20 mouse cellular contexts compared by ENCODE assay signal in genomic region chr9:44199580-44199979, GRCm38 (mm10). TPM values are rescaled to one million over a fixed set of nuclear protein-coding genes. Genes with fewer than 3 reads are reported as not detected.
DNase-seq lines count a peak whose midpoint lies in the region; ATAC-seq and TF ChIP-seq lines count a peak whose summit lies in the region.
"Had no signal": no experiment of that assay in that cellular context is flagged by ENCODE, and none has a peak within 500 bp of the region (broad histone marks: within the 10 kb centered on the region; RNA-seq: fewer than 3 reads in every experiment).

No protein-coding gene starts in this region.

- peak; percentile 22 for DNase-seq in embryonic facial prominence, embryonic 11.5 days (ENCODE audit: low spot score)
- DNase-seq in embryonic facial prominence, embryonic 10.5 days (ENCODE audit: low spot score) = no peak
- DNase-seq in limb, embryonic 14.5 days (ENCODE audit: low spot score) = peak; percentile 22
- no peak for DNase-seq in limb, embryonic 10.5 days (ENCODE audit: low spot score)
- peak; percentile 63 for DNase-seq in embryonic facial prominence, embryonic 14.5 days (ENCODE audit: low spot score)
- DNase-seq in lung, postnatal 14 days = peak; percentile 22
- DNase-seq: heart, postnatal 36 days; layer of hippocampus, adult 9-11 months; liver; spleen, adult 18-20 months had no signal

- H3K27me3 ChIP-seq in embryonic facial prominence, embryonic 11.5 days (ENCODE audit: control insufficient read depth, insufficient read depth, low read length) = no peaks in the 10 kb centered on the region
- H3K27me3 ChIP-seq in embryonic facial prominence, embryonic 10.5 days (replicated peaks; ENCODE audit: low read depth, poor library complexity, severe bottlenecking) = no peaks in the 10 kb centered on the region
- H3K27me3 ChIP-seq in limb, embryonic 14.5 days (ENCODE audit: control insufficient read depth, insufficient read depth, low read length) = no peaks in the 10 kb centered on the region
- no peaks in the 10 kb centered on the region for H3K27me3 ChIP-seq in limb, embryonic 10.5 days (ENCODE audit: low read depth, poor library complexity, severe bottlenecking)
- no peaks in the 10 kb centered on the region for H3K27me3 ChIP-seq in embryonic facial prominence, embryonic 14.5 days (replicated peaks; ENCODE audit: control insufficient read depth, insufficient read depth, low read length)
- H3K27me3 ChIP-seq in hindbrain, embryonic 16.5 days (replicated peaks; ENCODE audit: control insufficient read depth, insufficient read depth, low read length) = no peaks in the 10 kb centered on the region
- no peaks in the 10 kb centered on the region for H3K27me3 ChIP-seq in forebrain, embryonic 13.5 days
- H3K27me3 ChIP-seq: CH12.LX; heart, embryonic 13.5 days; hindbrain, embryonic 15.5 days; neural tube, embryonic 12.5 days had no signal

- H3K4me3 ChIP-seq in embryonic facial prominence, embryonic 11.5 days (ENCODE audit: low read depth, low read length) = no peak overlapping the region
- no peak overlapping the region for H3K4me3 ChIP-seq in embryonic facial prominence, embryonic 10.5 days
- no peak overlapping the region for H3K4me3 ChIP-seq in limb, embryonic 14.5 days (replicated peaks; ENCODE audit: low read length)
- no peak overlapping the region for H3K4me3 ChIP-seq in limb, embryonic 10.5 days
- no peak overlapping the region for H3K4me3 ChIP-seq in embryonic facial prominence, embryonic 14.5 days (ENCODE audit: low read depth, low read length)
- H3K4me3 ChIP-seq in hindbrain, embryonic 16.5 days (ENCODE audit: low read length) = no peak overlapping the region
- no peak overlapping the region for H3K4me3 ChIP-seq in forebrain, embryonic 13.5 days
- H3K4me3 ChIP-seq: heart, embryonic 13.5 days; hindbrain, embryonic 15.5 days; neural tube, embryonic 12.5 days had no signal

- no peak for ATAC-seq in embryonic facial prominence, embryonic 11.5 days (replicated peaks; ENCODE audit: insufficient number of reproducible peaks, low FRiP score, low TSS enrichment, low read depth)
- no peak for ATAC-seq in limb, embryonic 14.5 days (ENCODE audit: low FRiP score, low read depth)
- peak; percentile 44; the same call in 1 of the 2 replicates for ATAC-seq in embryonic facial prominence, embryonic 14.5 days (ENCODE audit: low read depth)
- no peak for ATAC-seq in hindbrain, embryonic 16.5 days
- ATAC-seq in forebrain, embryonic 13.5 days = no peak

- H3K9ac ChIP-seq in embryonic facial prominence, embryonic 11.5 days (replicated peaks; ENCODE audit: low read length) = no peak overlapping the region
- H3K9ac ChIP-seq in limb, embryonic 14.5 days (ENCODE audit: low read depth, low read length, severe bottlenecking) = no peak overlapping the region
- H3K9ac ChIP-seq in embryonic facial prominence, embryonic 14.5 days (ENCODE audit: low read depth, low read length) = no peak overlapping the region
- H3K9ac ChIP-seq in hindbrain, embryonic 16.5 days (ENCODE audit: low read depth, low read length) = no peak overlapping the region
- H3K9ac ChIP-seq in forebrain, embryonic 13.5 days = no peak overlapping the region
- H3K9ac ChIP-seq: heart, embryonic 13.5 days; hindbrain, embryonic 15.5 days; neural tube, embryonic 12.5 days had no signal

- TF ChIP-seq POLR2A in limb, embryonic 14.5 days (IDR thresholded peaks at IDR 0.05; ENCODE audit: borderline replicate concordance, extremely low read depth, insufficient read depth, insufficient read length) = no peak

- no peaks in the 10 kb centered on the region for H3K9me3 ChIP-seq in embryonic facial prominence, embryonic 11.5 days (replicated peaks; ENCODE audit: control insufficient read depth, low read length)
- no peaks in the 10 kb centered on the region for H3K9me3 ChIP-seq in embryonic facial prominence, embryonic 10.5 days
- H3K9me3 ChIP-seq in limb, embryonic 14.5 days (ENCODE audit: control insufficient read depth, low read length) = no peaks in the 10 kb centered on the region
- H3K9me3 ChIP-seq in limb, embryonic 10.5 days (replicated peaks) = no peaks in the 10 kb centered on the region
- no peaks in the 10 kb centered on the region for H3K9me3 ChIP-seq in embryonic facial prominence, embryonic 14.5 days (ENCODE audit: control insufficient read depth, low read length)
- no peaks in the 10 kb centered on the region for H3K9me3 ChIP-seq in hindbrain, embryonic 16.5 days (ENCODE audit: control insufficient read depth, low read length)
- no peaks in the 10 kb centered on the region for H3K9me3 ChIP-seq in forebrain, embryonic 13.5 days (replicated peaks)
- H3K9me3 ChIP-seq: heart, embryonic 13.5 days; hindbrain, embryonic 15.5 days; neural tube, embryonic 12.5 days had no signal

- no peaks in the 10 kb centered on the region; the same call in 1 of the 2 replicates for H3K36me3 ChIP-seq in embryonic facial prominence, embryonic 11.5 days (replicated peaks; ENCODE audit: control insufficient read depth, insufficient read depth, low read depth, low read length)
- peaks cover 75% of the 10 kb centered on the region for H3K36me3 ChIP-seq in embryonic facial prominence, embryonic 10.5 days (replicated peaks)
- H3K36me3 ChIP-seq in limb, embryonic 14.5 days (ENCODE audit: control insufficient read depth, insufficient read depth, low read length) = peaks cover 35% of the 10 kb centered on the region
- peaks cover 75% of the 10 kb centered on the region for H3K36me3 ChIP-seq in limb, embryonic 10.5 days
- peaks cover 45% of the 10 kb centered on the region for H3K36me3 ChIP-seq in embryonic facial prominence, embryonic 14.5 days (ENCODE audit: control insufficient read depth, insufficient read depth, low read length)
- H3K36me3 ChIP-seq in hindbrain, embryonic 16.5 days (ENCODE audit: control insufficient read depth, insufficient read depth, low read length) = peaks cover 5% of the 10 kb centered on the region; the same call in 1 of the 2 replicates
- H3K36me3 ChIP-seq in forebrain, embryonic 13.5 days (ENCODE audit: poor library complexity, severe bottlenecking) = peaks cover 42% of the 10 kb centered on the region

- no peaks in the 10 kb centered on the region for H3K4me1 ChIP-seq in embryonic facial prominence, embryonic 11.5 days (ENCODE audit: control insufficient read depth, insufficient read depth, low read length)
- H3K4me1 ChIP-seq in embryonic facial prominence, embryonic 10.5 days = no peaks in the 10 kb centered on the region
- no peaks in the 10 kb centered on the region for H3K4me1 ChIP-seq in limb, embryonic 14.5 days (ENCODE audit: control insufficient read depth, insufficient read depth, low read length)
- no peaks in the 10 kb centered on the region for H3K4me1 ChIP-seq in limb, embryonic 10.5 days
- no peaks in the 10 kb centered on the region for H3K4me1 ChIP-seq in embryonic facial prominence, embryonic 14.5 days (ENCODE audit: control insufficient read depth, insufficient read depth, low read length)
- H3K4me1 ChIP-seq in hindbrain, embryonic 16.5 days (ENCODE audit: control insufficient read depth, insufficient read depth, low read depth, low read length) = no peaks in the 10 kb centered on the region
- no peaks in the 10 kb centered on the region for H3K4me1 ChIP-seq in forebrain, embryonic 13.5 days
- H3K4me1 ChIP-seq: hindbrain, embryonic 15.5 days; neural tube, embryonic 12.5 days had no signal

- H3K4me2 ChIP-seq in embryonic facial prominence, embryonic 11.5 days (ENCODE audit: low read depth, low read length) = no peak overlapping the region
- H3K4me2 ChIP-seq in limb, embryonic 14.5 days (replicated peaks; ENCODE audit: low read depth, low read length, severe bottlenecking) = no peak overlapping the region
- no peak overlapping the region for H3K4me2 ChIP-seq in embryonic facial prominence, embryonic 14.5 days (ENCODE audit: low read depth, low read length)
- H3K4me2 ChIP-seq in hindbrain, embryonic 16.5 days (ENCODE audit: low read length) = no peak overlapping the region
- no peak overlapping the region for H3K4me2 ChIP-seq in forebrain, embryonic 13.5 days
- H3K4me2 ChIP-seq: heart, embryonic 13.5 days; hindbrain, embryonic 15.5 days; midbrain, embryonic 11.5 days; neural tube, embryonic 12.5 days had no signal

- H3K27ac ChIP-seq in embryonic facial prominence, embryonic 11.5 days (replicated peaks; ENCODE audit: low read depth, low read length) = no peak overlapping the region
- H3K27ac ChIP-seq in embryonic facial prominence, embryonic 10.5 days (replicated peaks) = no peak overlapping the region
- H3K27ac ChIP-seq in limb, embryonic 14.5 days (replicated peaks; ENCODE audit: low read depth, low read length) = no peak overlapping the region
- no peak overlapping the region for H3K27ac ChIP-seq in limb, embryonic 10.5 days
- H3K27ac ChIP-seq in embryonic facial prominence, embryonic 14.5 days (replicated peaks; ENCODE audit: low read depth, low read length) = no peak overlapping the region
- no peak overlapping the region for H3K27ac ChIP-seq in hindbrain, embryonic 16.5 days (ENCODE audit: low read depth, low read length)
- H3K27ac ChIP-seq in forebrain, embryonic 13.5 days = no peak overlapping the region
- H3K27ac ChIP-seq: heart, embryonic 13.5 days; hindbrain, embryonic 15.5 days; macrophage; neural tube, embryonic 12.5 days had no signal

RNA-seq across cellular contexts. Expression of gene Cbl, which starts 34.3 kb away (rescaled TPM):
- polyA plus RNA-seq in embryonic facial prominence, embryonic 11.5 days (2014; fragmentation: Nextera tagmentation; extraction: Ambion mirVana) = 16.4 and 17.4 TPM in 2 replicates
- polyA plus RNA-seq in embryonic facial prominence, embryonic 10.5 days (2016; fragmentation: Nextera tagmentation; extraction: Ambion mirVana) = 25.4 and 25.5 TPM in 2 replicates
- 18.3 and 21.0 TPM in 2 replicates for polyA plus RNA-seq in limb, embryonic 14.5 days (2012; rRNA removed)
- 15.6 and 16.8 TPM in 2 replicates for polyA plus RNA-seq in limb, embryonic 14.5 days (2014; fragmentation: Nextera tagmentation; extraction: Ambion mirVana)
- 19.6 and 23.9 TPM in 2 replicates for polyA plus RNA-seq in limb, embryonic 10.5 days (2016; fragmentation: Nextera tagmentation; extraction: Ambion mirVana)
- 15.3 and 17.1 TPM in 2 replicates for polyA plus RNA-seq in embryonic facial prominence, embryonic 14.5 days (2014; fragmentation: Nextera tagmentation; extraction: Ambion mirVana)
- polyA plus RNA-seq in hindbrain, embryonic 16.5 days (2015; fragmentation: Nextera tagmentation; extraction: Ambion mirVana) = 17.4 and 20.3 TPM in 2 replicates
- polyA plus RNA-seq in forebrain, embryonic 13.5 days (2015; fragmentation: Nextera tagmentation; extraction: Ambion mirVana) = 25.2 and 26.4 TPM in 2 replicates

RNA-seq across cellular contexts. Expression of gene Ccdc153, which starts 40.9 kb away (rescaled TPM):
- polyA plus RNA-seq in embryonic facial prominence, embryonic 11.5 days (2014; fragmentation: Nextera tagmentation; extraction: Ambion mirVana) = not detected in 2 replicates
- polyA plus RNA-seq in embryonic facial prominence, embryonic 10.5 days (2016; fragmentation: Nextera tagmentation; extraction: Ambion mirVana) = not detected in 2 replicates
- polyA plus RNA-seq in limb, embryonic 14.5 days (2012; rRNA removed) = not detected in 2 replicates
- polyA plus RNA-seq in limb, embryonic 14.5 days (2014; fragmentation: Nextera tagmentation; extraction: Ambion mirVana) = not detected in 2 replicates
- not detected in 2 replicates for polyA plus RNA-seq in limb, embryonic 10.5 days (2016; fragmentation: Nextera tagmentation; extraction: Ambion mirVana)
- polyA plus RNA-seq in embryonic facial prominence, embryonic 14.5 days (2014; fragmentation: Nextera tagmentation; extraction: Ambion mirVana) = 0.96 and 10.0 TPM in 2 replicates
- not detected in 2 replicates for polyA plus RNA-seq in hindbrain, embryonic 16.5 days (2015; fragmentation: Nextera tagmentation; extraction: Ambion mirVana)
- not detected in 2 replicates for polyA plus RNA-seq in forebrain, embryonic 13.5 days (2015; fragmentation: Nextera tagmentation; extraction: Ambion mirVana)
- polyA plus RNA-seq: forebrain, embryonic 11.5 days; heart, embryonic 13.5 days; hindbrain, embryonic 15.5 days; macrophage; midbrain, embryonic 11.5 days; neural tube, embryonic 12.5 days; stomach, embryonic 14.5 days had no signal

RNA-seq across cellular contexts. Expression of gene Pdzd3, which starts 51.7 kb away (rescaled TPM):
- not detected in 2 replicates for polyA plus RNA-seq in embryonic facial prominence, embryonic 11.5 days (2014; fragmentation: Nextera tagmentation; extraction: Ambion mirVana)
- polyA plus RNA-seq in embryonic facial prominence, embryonic 10.5 days (2016; fragmentation: Nextera tagmentation; extraction: Ambion mirVana) = 0.09 TPM in 1 of 2 replicates, not detected in the other
- polyA plus RNA-seq in limb, embryonic 14.5 days (2012; rRNA removed) = 0.13 and 0.15 TPM in 2 replicates
- not detected in 2 replicates for polyA plus RNA-seq in limb, embryonic 14.5 days (2014; fragmentation: Nextera tagmentation; extraction: Ambion mirVana)
- 0.13 TPM in 1 of 2 replicates, not detected in the other for polyA plus RNA-seq in limb, embryonic 10.5 days (2016; fragmentation: Nextera tagmentation; extraction: Ambion mirVana)
- polyA plus RNA-seq in embryonic facial prominence, embryonic 14.5 days (2014; fragmentation: Nextera tagmentation; extraction: Ambion mirVana) = 0.12 and 0.15 TPM in 2 replicates
- polyA plus RNA-seq in hindbrain, embryonic 16.5 days (2015; fragmentation: Nextera tagmentation; extraction: Ambion mirVana) = 0.38 and 0.40 TPM in 2 replicates
- 0.39 and 0.40 TPM in 2 replicates for polyA plus RNA-seq in forebrain, embryonic 13.5 days (2015; fragmentation: Nextera tagmentation; extraction: Ambion mirVana)
- polyA plus RNA-seq: macrophage had no signal

Comparison
In these comparisons a context has a peak if more than half of its experiments do, and no peak if none do; other contexts are left out.
1. DNase-seq: peak in embryonic facial prominence, embryonic 11.5 days (single experiment), limb, embryonic 14.5 days (single experiment), embryonic facial prominence, embryonic 14.5 days (single experiment) and lung, postnatal 14 days (single experiment); none in embryonic facial prominence, embryonic 10.5 days (single experiment) and limb, embryonic 10.5 days (single experiment).